ENCODE assay signal across 8 mouse cellular contexts in genomic region chr11:115512407-115513183, GRCm38 (mm10). TPM values are rescaled to one million over a fixed set of nuclear protein-coding genes. Genes with fewer than 3 reads are reported as not detected.
DNase-seq lines count a peak whose midpoint lies in the region; ATAC-seq and TF ChIP-seq lines count a peak whose summit lies in the region.

No protein-coding gene starts in this region.

- no peaks in the 10 kb centered on the region for H3K9me3 ChIP-seq in MEL (replicated peaks; ENCODE audit: insufficient read depth, low read length)
- H3K9me3 ChIP-seq in intestine, embryonic 16.5 days (ENCODE audit: control insufficient read depth, low read length): no peaks in the 10 kb centered on the region

- WGBS in intestine, embryonic 16.5 days: 14% methylated on average over 8 of the region's 8 CpGs

- H3K4me1 ChIP-seq in MEL (ENCODE audit: control insufficient read depth in 1 of 2, insufficient read depth in 2 of 2, low read length in 2 of 2): peaks cover 37 to 49% of the 10 kb centered on the region in 2 experiments
- peaks cover 42% of the 10 kb centered on the region for H3K4me1 ChIP-seq in intestine, embryonic 16.5 days (ENCODE audit: control insufficient read depth, insufficient read depth, low read length)

- peak overlapping the region; percentile 86 for H3K27ac ChIP-seq in MEL (ENCODE audit: control insufficient read depth, low read depth, low read length)
- H3K27ac ChIP-seq in intestine, embryonic 16.5 days (ENCODE audit: low read length): peak overlapping the region; percentile 85

- peak overlapping the region; percentile 78 to 96 for H3K4me3 ChIP-seq in MEL (ENCODE audit: control insufficient read depth in 1 of 2, insufficient read depth in 1 of 2, low read depth in 2 of 2, low read length in 2 of 2)
- peak overlapping the region; percentile 98 for H3K4me3 ChIP-seq in intestine, embryonic 16.5 days (ENCODE audit: low read length)

- TF ChIP-seq CTCF in MEL (IDR thresholded peaks at IDR 0.05 in 2 of 3, conservative IDR thresholded peaks at IDR 0.05 in 1 of 3; ENCODE audit: control insufficient read depth in 1 of 3, insufficient read depth in 1 of 3, low read depth in 2 of 3, low read length in 3 of 3, poor library complexity in 1 of 3, severe bottlenecking in 1 of 3): no peak

- peaks cover 64% of the 10 kb centered on the region for H3K79me2 ChIP-seq in MEL (ENCODE audit: control insufficient read depth, insufficient read depth, low read length, poor library complexity)

- TF ChIP-seq POLR2A in MEL (IDR thresholded peaks at IDR 0.05; ENCODE audit: control insufficient read depth in 1 of 2, insufficient read depth in 1 of 2, low read depth in 1 of 2, low read length in 2 of 2, poor library complexity in 1 of 2): peak; percentile 31 to 43; a peak in 2 of 4 replicates

- H3K4me2 ChIP-seq in intestine, embryonic 16.5 days (ENCODE audit: low read depth, low read length): peak overlapping the region; percentile 52

- DNase-seq in 416B (ENCODE audit: low read depth): peak; percentile 81
- peak; percentile 93 for DNase-seq in MEL (ENCODE audit: low read depth, low spot score)
- peak; percentile 81 for DNase-seq in splenic B cell, adult 2 months (ENCODE audit: low read depth, low spot score)
- DNase-seq in ovary, postnatal 36 days (ENCODE audit: low spot score): no peak
- no peak for DNase-seq in urinary bladder, postnatal 10 days (ENCODE audit: low spot score)

- H3K27me3 ChIP-seq in MEL (ENCODE audit: control insufficient read depth in 1 of 2, insufficient read depth in 2 of 2, low read length in 2 of 2): no peaks in the 10 kb centered on the region
- no peaks in the 10 kb centered on the region for H3K27me3 ChIP-seq in intestine, embryonic 16.5 days (replicated peaks; ENCODE audit: control insufficient read depth, insufficient read depth, low read length)
- H3K27me3 ChIP-seq in splenic B cell, adult 2 months (ENCODE audit: control insufficient read depth, insufficient read depth, low read length, poor library complexity, severe bottlenecking): no peaks in the 10 kb centered on the region

- H3K9ac ChIP-seq in MEL (ENCODE audit: control insufficient read depth, low read depth, low read length, poor library complexity, severe bottlenecking): peak overlapping the region; percentile 96
- H3K9ac ChIP-seq in intestine, embryonic 16.5 days (ENCODE audit: low read depth, low read length): peak overlapping the region; percentile 98

- peak; percentile 56 for ATAC-seq in granulocyte monocyte progenitor cell, adult 5-6 weeks (replicated peaks; ENCODE audit: poor library complexity, severe bottlenecking)
- ATAC-seq in intestine, embryonic 16.5 days: peak; percentile 10; the same call in 1 of the 2 replicates
- ATAC-seq in megakaryocyte progenitor cell, adult 5-6 weeks (replicated peaks; ENCODE audit: poor library complexity): peak; percentile 15

- H3K36me3 ChIP-seq in MEL (ENCODE audit: control insufficient read depth in 1 of 2, insufficient read depth in 2 of 2, low read length in 2 of 2): peaks cover 4 to 47% of the 10 kb centered on the region in 2 experiments; a peak in 3 of 4 replicates
- H3K36me3 ChIP-seq in intestine, embryonic 16.5 days (ENCODE audit: control insufficient read depth, insufficient read depth, low read length): no peaks in the 10 kb centered on the region
- H3K36me3 ChIP-seq in splenic B cell, adult 2 months (ENCODE audit: control insufficient read depth, insufficient read depth, low read length, poor library complexity, severe bottlenecking): no peaks in the 10 kb centered on the region

- TF ChIP-seq RAD21 in MEL (IDR thresholded peaks at IDR 0.05; ENCODE audit: low read depth, low read length): no peak

- TF ChIP-seq EP300 in MEL (IDR thresholded peaks at IDR 0.05; ENCODE audit: low read depth in 1 of 2, low read length in 2 of 2): no peak

TF ChIP-seq in MEL, 35 proteins besides CTCF, POLR2A, EP300 and RAD21 (continues in another document):
- TF ChIP-seq MAX (IDR thresholded peaks at IDR 0.05; ENCODE audit: low read length) (peak; percentile 75), MAZ (IDR thresholded peaks at IDR 0.05; ENCODE audit: low read depth, low read length) (peak; percentile 65; the same call in 1 of the 2 replicates), ELF1 (IDR thresholded peaks at IDR 0.05; ENCODE audit: low read depth, low read length) (peak; percentile 82), TCF12 (IDR thresholded peaks at IDR 0.05; ENCODE audit: low read depth, low read length) (peak; percentile 61), NRF1 (IDR thresholded peaks at IDR 0.05; ENCODE audit: insufficient read depth, low read depth, low read length, poor library complexity, severe bottlenecking) (no peak), TBP (IDR thresholded peaks at IDR 0.05; ENCODE audit: low read depth, low read length) (peak; percentile 81), USF2 (IDR thresholded peaks at IDR 0.05; ENCODE audit: borderline replicate concordance in 1 of 2, insufficient read depth in 1 of 2, low read depth in 1 of 2, low read length in 2 of 2) (no peak), MYB (IDR thresholded peaks at IDR 0.05; ENCODE audit: low read depth, low read length) (no peak), SMC3 (IDR thresholded peaks at IDR 0.05; ENCODE audit: low read depth, low read length) (no peak; the same call in 1 of the 2 replicates), TAL1 (IDR thresholded peaks at IDR 0.05; ENCODE audit: low read length) (no peak), BHLHE40 (IDR thresholded peaks at IDR 0.05; ENCODE audit: borderline replicate concordance, low read depth, low read length) (no peak), CHD1 (IDR thresholded peaks at IDR 0.05; ENCODE audit: low read depth, low read length) (no peak; the same call in 1 of the 2 replicates), MXI1 (IDR thresholded peaks at IDR 0.05; ENCODE audit: low read depth, low read length) (peak; percentile 90), GATA1 (IDR thresholded peaks at IDR 0.05; ENCODE audit: low read depth, low read length) (0 out of 2 replicates have a peak, but pooled peaks have one; percentile 25), MAFK (IDR thresholded peaks at IDR 0.05; ENCODE audit: borderline replicate concordance, low read depth, low read length) (0 out of 2 replicates have a peak, but pooled peaks have one; percentile 13), ZNF384 (IDR thresholded peaks at IDR 0.05; ENCODE audit: low read depth, low read length) (no peak), HCFC1 (IDR thresholded peaks at IDR 0.05; ENCODE audit: low read depth, low read length) (peak; percentile 67; the same call in 1 of the 2 replicates)

RNA-seq across cellular contexts. Expression of gene Jpt1, which starts 1.6 kb away (rescaled TPM):
- 331 and 353 TPM in 2 replicates for total RNA-seq in MEL (2012; rRNA removed)
- 100 to 1,000 TPM in 1 of 2 experiments, not detected in 1; 382 TPM for polyA plus RNA-seq in MEL (2012; ENCODE audit: insufficient read depth in 1 of 2, insufficient read length in 2 of 2, low read depth in 1 of 2, low replicate concordance in 2 of 2, missing spikeins in 1 of 2)
- 100 and 137 TPM in 2 replicates for total RNA-seq in granulocyte monocyte progenitor cell, adult 5-6 weeks (2014; fragmentation: Nextera tagmentation)
- 136 and 149 TPM in 2 replicates for total RNA-seq in granulocyte monocyte progenitor cell, adult 5-6 weeks (2017)
- 454 and 496 TPM in 2 replicates for polyA plus RNA-seq in intestine, embryonic 16.5 days (2015; fragmentation: Nextera tagmentation; extraction: Ambion mirVana)
- total RNA-seq in megakaryocyte progenitor cell, adult 5-6 weeks (2015): 179 TPM in 2 replicates
- 143 and 157 TPM in 2 replicates for total RNA-seq in megakaryocyte progenitor cell, adult 5-6 weeks (2017)

RNA-seq across cellular contexts. Expression of gene Nt5c, which starts 20.9 kb away (rescaled TPM):
- total RNA-seq in MEL (2012; rRNA removed): 96.6 and 99.3 TPM in 2 replicates
- 100 to 1,000 TPM in 1 of 2 experiments, not detected in 1; 102 TPM for polyA plus RNA-seq in MEL (2012; ENCODE audit: insufficient read depth in 1 of 2, insufficient read length in 2 of 2, low read depth in 1 of 2, low replicate concordance in 2 of 2, missing spikeins in 1 of 2)
- total RNA-seq in granulocyte monocyte progenitor cell, adult 5-6 weeks (2014; fragmentation: Nextera tagmentation): 75.8 and 96.5 TPM in 2 replicates
- 113 and 118 TPM in 2 replicates for total RNA-seq in granulocyte monocyte progenitor cell, adult 5-6 weeks (2017)
- polyA plus RNA-seq in intestine, embryonic 16.5 days (2015; fragmentation: Nextera tagmentation; extraction: Ambion mirVana): 166 and 174 TPM in 2 replicates
- 64.1 and 65.0 TPM in 2 replicates for total RNA-seq in megakaryocyte progenitor cell, adult 5-6 weeks (2015)
- 105 and 112 TPM in 2 replicates for total RNA-seq in megakaryocyte progenitor cell, adult 5-6 weeks (2017)

RNA-seq across cellular contexts. Expression of gene Sumo2, which starts 23.5 kb away (rescaled TPM):
- 653 and 657 TPM in 2 replicates for total RNA-seq in MEL (2012; rRNA removed)
- polyA plus RNA-seq in MEL (2012; ENCODE audit: insufficient read depth in 1 of 2, insufficient read length in 2 of 2, low read depth in 1 of 2, low replicate concordance in 2 of 2, missing spikeins in 1 of 2): 100 to 1,000 TPM in 1 of 2 experiments, not detected in 1; 556 TPM
- total RNA-seq in granulocyte monocyte progenitor cell, adult 5-6 weeks (2014; fragmentation: Nextera tagmentation): 482 and 644 TPM in 2 replicates
- 590 and 678 TPM in 2 replicates for total RNA-seq in granulocyte monocyte progenitor cell, adult 5-6 weeks (2017)
- 581 and 669 TPM in 2 replicates for polyA plus RNA-seq in intestine, embryonic 16.5 days (2015; fragmentation: Nextera tagmentation; extraction: Ambion mirVana)
- 682 and 726 TPM in 2 replicates for total RNA-seq in megakaryocyte progenitor cell, adult 5-6 weeks (2015)
- total RNA-seq in megakaryocyte progenitor cell, adult 5-6 weeks (2017): 483 and 527 TPM in 2 replicates

RNA-seq across cellular contexts. Expression of gene Armc7, which starts 37.1 kb away (rescaled TPM):
- 7.0 and 9.1 TPM in 2 replicates for total RNA-seq in MEL (2012; rRNA removed)
- polyA plus RNA-seq in MEL (2012; ENCODE audit: insufficient read depth in 1 of 2, insufficient read length in 2 of 2, low read depth in 1 of 2, low replicate concordance in 2 of 2, missing spikeins in 1 of 2): 10 to 100 TPM in 1 of 2 experiments, not detected in 1; 13.1 TPM
- total RNA-seq in granulocyte monocyte progenitor cell, adult 5-6 weeks (2014; fragmentation: Nextera tagmentation): 5.1 and 5.2 TPM in 2 replicates
- 2.6 and 4.1 TPM in 2 replicates for total RNA-seq in granulocyte monocyte progenitor cell, adult 5-6 weeks (2017)
- 8.0 and 9.2 TPM in 2 replicates for polyA plus RNA-seq in intestine, embryonic 16.5 days (2015; fragmentation: Nextera tagmentation; extraction: Ambion mirVana)
- 4.6 and 5.5 TPM in 2 replicates for total RNA-seq in megakaryocyte progenitor cell, adult 5-6 weeks (2015)
- total RNA-seq in megakaryocyte progenitor cell, adult 5-6 weeks (2017): 5.1 and 9.0 TPM in 2 replicates

RNA-seq across cellular contexts. Expression of gene Slc16a5, which starts 50.3 kb away (rescaled TPM):
- 0.07 TPM in 1 of 2 replicates, not detected in the other for total RNA-seq in MEL (2012; rRNA removed)
- polyA plus RNA-seq in MEL (2012; ENCODE audit: insufficient read depth in 1 of 2, insufficient read length in 2 of 2, low read depth in 1 of 2, low replicate concordance in 2 of 2, missing spikeins in 1 of 2): under 1 TPM in 1 of 2 experiments, not detected in 1; 0.26 TPM
- total RNA-seq in granulocyte monocyte progenitor cell, adult 5-6 weeks (2014; fragmentation: Nextera tagmentation): not detected in 2 replicates
- total RNA-seq in granulocyte monocyte progenitor cell, adult 5-6 weeks (2017): not detected in 2 replicates
- 3.0 and 3.1 TPM in 2 replicates for polyA plus RNA-seq in intestine, embryonic 16.5 days (2015; fragmentation: Nextera tagmentation; extraction: Ambion mirVana)
- total RNA-seq in megakaryocyte progenitor cell, adult 5-6 weeks (2015): not detected in 2 replicates
- not detected in 2 replicates for total RNA-seq in megakaryocyte progenitor cell, adult 5-6 weeks (2017)

Comparison
In these comparisons a context has a peak if more than half of its experiments do, and no peak if none do; other contexts are left out.
1. DNase-seq: peak in 416B (single experiment), MEL (single experiment) and splenic B cell, adult 2 months (single experiment); none in ovary, postnatal 36 days (single experiment) and urinary bladder, postnatal 10 days (single experiment).
2. Peak in every context shown above with its lines, with median percentiles within 50 percentile points of each other: ATAC-seq.